ENCODE assay signal across 17 mouse cellular contexts in the genomic region with DNA sequence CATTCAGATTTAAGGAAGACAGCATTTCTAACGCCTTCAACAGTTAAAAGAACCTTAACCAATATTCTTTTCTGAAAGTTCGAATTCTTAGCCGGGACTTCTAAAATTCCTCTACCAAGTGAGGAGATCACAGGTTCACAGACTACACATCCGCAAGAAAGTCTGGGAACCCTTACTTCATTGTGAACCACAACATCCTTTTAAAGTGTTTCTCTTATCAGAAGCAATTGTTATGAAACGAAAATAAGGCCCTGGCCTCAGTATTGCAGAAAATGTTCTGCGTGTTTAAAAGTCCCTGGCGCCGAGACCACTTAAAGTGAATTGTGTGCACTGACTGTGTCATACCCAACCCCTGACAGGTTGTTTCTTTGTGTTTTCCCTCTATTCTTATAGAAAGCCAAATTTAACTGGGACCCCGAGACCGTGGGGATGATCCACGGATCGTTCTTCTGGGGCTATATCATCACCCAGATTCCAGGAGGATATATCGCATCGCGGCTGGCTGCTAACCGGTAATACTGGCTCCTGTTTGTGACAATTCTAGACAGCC. TPM values are rescaled to one million over a fixed set of nuclear protein-coding genes. Genes with fewer than 3 reads are reported as not detected.
A peak's percentile ranks its signal among the peaks of the same experiment; 100 is the strongest.
DNase-seq lines count a peak whose midpoint lies in the region; ATAC-seq lines count a peak whose summit lies in the region.
"Had no signal": no experiment of that assay in that cellular context is flagged by ENCODE, and none has a peak within 500 bp of the region (broad histone marks: within the 10 kb centered on the region; RNA-seq: fewer than 3 reads in every experiment).

No protein-coding gene starts in this region.

- H3K27me3 ChIP-seq in neural tube, embryonic 11.5 days (ENCODE audit: control insufficient read depth, insufficient read depth, low read length): peaks cover 74% of the 10 kb centered on the region
- peaks cover 100% of the 10 kb centered on the region for H3K27me3 ChIP-seq in midbrain, embryonic 10.5 days (ENCODE audit: low read depth, poor library complexity, severe bottlenecking)
- peaks cover 43% of the 10 kb centered on the region for H3K27me3 ChIP-seq in neural tube, embryonic 15.5 days (replicated peaks)

- H3K4me2 ChIP-seq in neural tube, embryonic 11.5 days (ENCODE audit: low read depth): peak overlapping the region; percentile 35
- peak overlapping the region; percentile 55 for H3K4me2 ChIP-seq in neural tube, embryonic 15.5 days
- H3K4me2 ChIP-seq: embryonic facial prominence, embryonic 15.5 days; liver, embryonic 15.5 days had no signal

- H3K4me1 ChIP-seq in neural tube, embryonic 11.5 days (ENCODE audit: control insufficient read depth, insufficient read depth, low read length): peaks cover 3% of the 10 kb centered on the region; the same call in 1 of the 2 replicates
- peaks cover 27% of the 10 kb centered on the region for H3K4me1 ChIP-seq in midbrain, embryonic 10.5 days
- H3K4me1 ChIP-seq in neural tube, embryonic 15.5 days: peaks cover 7% of the 10 kb centered on the region; the same call in 1 of the 2 replicates
- H3K4me1 ChIP-seq: liver, embryonic 15.5 days had no signal

- WGBS in neural tube, embryonic 11.5 days: 1% methylated on average over 16 of the region's 16 CpGs
- WGBS in midbrain, embryonic 10.5 days: 1% methylated on average over 16 of the region's 16 CpGs
- under 1% methylated on average over 16 of the region's 16 CpGs for WGBS in neural tube, embryonic 15.5 days

- peak overlapping the region; percentile 22 for H3K4me3 ChIP-seq in neural tube, embryonic 11.5 days (ENCODE audit: low read depth, low read length)
- H3K4me3 ChIP-seq in midbrain, embryonic 10.5 days: peak overlapping the region; percentile 46
- H3K4me3 ChIP-seq in neural tube, embryonic 15.5 days (replicated peaks): peak overlapping the region; percentile 45
- H3K4me3 ChIP-seq: embryonic facial prominence, embryonic 15.5 days; gastrocnemius, adult 2 months; liver, embryonic 15.5 days had no signal

- H3K9ac ChIP-seq in neural tube, embryonic 11.5 days (ENCODE audit: low read length): peak overlapping the region; percentile 49
- peak overlapping the region; percentile 51 for H3K9ac ChIP-seq in neural tube, embryonic 15.5 days (replicated peaks)
- H3K9ac ChIP-seq: embryonic facial prominence, embryonic 15.5 days; liver, embryonic 15.5 days had no signal

- H3K27ac ChIP-seq in neural tube, embryonic 11.5 days (ENCODE audit: low read depth, low read length): peak overlapping the region; percentile 79
- peak overlapping the region; percentile 74 for H3K27ac ChIP-seq in midbrain, embryonic 10.5 days (replicated peaks)
- peak overlapping the region; percentile 90 for H3K27ac ChIP-seq in neural tube, embryonic 15.5 days (replicated peaks)
- H3K27ac ChIP-seq: embryonic facial prominence, embryonic 15.5 days; gastrocnemius, adult 2 months; liver, embryonic 15.5 days had no signal

- no peak for DNase-seq in neural tube, embryonic 11.5 days (ENCODE audit: low spot score)
- DNase-seq in neural tube, embryonic 10.5 days (ENCODE audit: extremely low spot score, low spot score): no peak
- DNase-seq in forelimb bud, embryonic 11.5 days (ENCODE audit: low read depth, low spot score): peak; percentile 12
- DNase-seq in midbrain, embryonic 10.5 days (ENCODE audit: low spot score): no peak
- no peak for DNase-seq in gastrocnemius, postnatal 25 days
- DNase-seq in adrenal gland, adult 2 months: no peak
- no peak for DNase-seq in layer of hippocampus, adult 8-10 months (ENCODE audit: low spot score in 2 of 2)
- DNase-seq: B cell, adult 2 months; cerebellum, adult 8-10 months; gastrocnemius, adult 2 months; heart, postnatal 4 days; kidney, adult 8-10 months had no signal

- H3K9me3 ChIP-seq in neural tube, embryonic 11.5 days (ENCODE audit: control insufficient read depth, low read length): no peaks in the 10 kb centered on the region
- H3K9me3 ChIP-seq in midbrain, embryonic 10.5 days (replicated peaks): no peaks in the 10 kb centered on the region
- H3K9me3 ChIP-seq in neural tube, embryonic 15.5 days (replicated peaks): no peaks in the 10 kb centered on the region
- H3K9me3 ChIP-seq: embryonic facial prominence, embryonic 15.5 days; liver, embryonic 15.5 days had no signal

- ATAC-seq in neural tube, embryonic 11.5 days (ENCODE audit: insufficient read depth, low FRiP score, low TSS enrichment): no peak
- no peak for ATAC-seq in neural tube, embryonic 15.5 days (ENCODE audit: low FRiP score)

- H3K36me3 ChIP-seq in neural tube, embryonic 11.5 days (ENCODE audit: control insufficient read depth, insufficient read depth, low read length): no peaks in the 10 kb centered on the region
- no peaks in the 10 kb centered on the region for H3K36me3 ChIP-seq in midbrain, embryonic 10.5 days
- no peaks in the 10 kb centered on the region for H3K36me3 ChIP-seq in neural tube, embryonic 15.5 days
- H3K36me3 ChIP-seq: embryonic facial prominence, embryonic 15.5 days; G1E; liver, embryonic 15.5 days had no signal

RNA-seq across cellular contexts. Expression of a gene that starts 4.7 kb away (rescaled TPM):
- 29.8 and 32.0 TPM in 2 replicates for polyA plus RNA-seq in neural tube, embryonic 11.5 days (2014; fragmentation: Nextera tagmentation; extraction: Ambion mirVana)
- 6.6 and 15.8 TPM in 2 replicates for polyA plus RNA-seq in midbrain, embryonic 10.5 days (2016; fragmentation: Nextera tagmentation; extraction: Ambion mirVana)
- 101 and 115 TPM in 2 replicates for polyA plus RNA-seq in neural tube, embryonic 15.5 days (2015; fragmentation: Nextera tagmentation; extraction: Ambion mirVana)
- not detected for total RNA-seq in gastrocnemius, postnatal 25 days (2021)
- 1 to 10 TPM in 1 of 2 experiments, under 1 TPM in 1; 0.66 to 1.5 TPM for total RNA-seq in adrenal gland, adult 2 months (2021)
- 0.03 TPM in 1 of 2 replicates, not detected in the other for polyA plus RNA-seq in adrenal gland, adult 2 months (2012; rRNA removed)
- 10 to 100 TPM; 15.1 to 21.9 (median 21.1) TPM for total RNA-seq in layer of hippocampus, adult 8-10 months (2022)
- total RNA-seq: gastrocnemius, adult 2 months; heart, postnatal 4 days had no signal
- polyA plus RNA-seq: G1E; large intestine, adult 2 months had no signal
